Mouse (Mus musculus) gastrocnemius, adult 18-20 months (tissue): ENCODE measurements at regions not wholly inside any gene's neighbourhood (a gene's known extent, or its start where the extent isn't known, plus 50 kb on each side); places are given as distances from the start of the nearest gene placed in this dataset.
A peak's percentile ranks its signal among the peaks of the same experiment; 100 is the strongest.

Experiments used
- DNase-seq: peaks from one replicate; pipeline ENCODE4 v3.0.0; 2021; ENCODE audit warnings: low spot score

DNA sequence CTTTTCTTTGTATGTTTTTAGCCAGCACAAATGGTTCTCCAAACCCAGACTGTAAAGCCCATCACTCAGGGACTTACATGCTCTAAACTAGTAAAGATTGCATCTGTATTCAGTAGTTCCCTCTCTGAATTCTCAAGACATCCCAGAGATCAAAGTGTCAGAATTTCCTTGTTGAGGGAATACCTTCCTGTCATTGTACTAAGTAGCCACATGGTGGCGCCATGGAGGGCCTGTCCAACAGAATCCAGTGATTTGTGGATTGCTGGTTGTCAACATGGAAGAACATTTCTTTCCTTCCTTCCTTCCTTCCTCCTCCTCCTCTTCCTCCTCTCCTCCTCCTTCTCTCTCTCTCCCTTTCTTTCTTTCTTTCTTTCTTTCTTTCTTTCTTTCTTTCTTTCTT is 93.6 kb upstream of the Trpm1 start:
- DNase-seq = no peak

DNA sequence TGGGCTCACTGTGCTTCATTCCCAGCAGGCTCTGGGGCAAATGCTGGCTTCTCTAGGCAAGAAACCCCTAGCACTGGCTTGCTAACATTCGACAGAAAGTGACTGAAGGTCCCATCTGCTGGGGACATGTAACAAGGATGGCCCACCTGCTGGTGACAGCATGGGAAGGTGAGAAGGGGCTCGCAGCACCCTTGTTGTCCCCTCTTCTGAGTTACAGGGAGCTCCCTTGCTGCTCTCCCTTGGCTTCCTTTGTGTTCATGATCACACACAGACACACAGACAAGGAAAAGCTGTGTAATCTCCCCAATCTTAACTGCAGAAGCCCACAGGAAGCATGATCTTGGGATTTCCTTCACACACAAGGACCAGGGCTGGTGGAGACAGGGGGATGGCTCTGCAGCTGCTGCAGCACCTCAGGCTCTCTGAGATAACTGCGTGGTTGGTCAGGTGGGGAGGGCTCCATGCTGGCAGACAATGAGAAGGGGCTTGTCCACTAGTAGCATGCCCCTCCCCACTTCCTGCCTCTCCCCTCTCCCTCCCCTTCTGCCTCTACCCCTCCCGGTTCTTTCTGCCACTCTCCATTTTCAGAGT is 95.3 kb upstream of the Trpm1 start:
- no peak for DNase-seq

DNA sequence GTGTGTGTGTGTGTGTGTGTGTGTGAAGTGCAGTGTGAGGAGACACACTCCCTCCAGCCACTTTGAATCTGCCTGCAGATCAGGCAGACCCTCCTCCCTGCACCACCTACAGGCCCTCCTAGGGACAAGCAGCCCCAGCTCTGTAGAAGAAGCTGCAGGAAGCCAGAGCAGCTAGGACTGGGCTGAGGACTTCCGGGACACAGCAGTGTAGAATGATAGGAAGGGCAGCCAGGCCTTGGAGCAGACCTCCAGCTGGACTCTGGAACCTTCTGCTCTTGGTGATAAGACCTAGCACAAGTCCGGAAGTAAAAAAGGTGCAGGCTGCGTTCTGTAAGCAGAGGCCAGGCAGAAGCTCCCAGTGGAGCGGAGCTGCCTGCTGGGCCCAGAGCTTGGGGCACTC is 95.8 kb upstream of the Trpm1 start:
- DNase-seq = no peak

DNA sequence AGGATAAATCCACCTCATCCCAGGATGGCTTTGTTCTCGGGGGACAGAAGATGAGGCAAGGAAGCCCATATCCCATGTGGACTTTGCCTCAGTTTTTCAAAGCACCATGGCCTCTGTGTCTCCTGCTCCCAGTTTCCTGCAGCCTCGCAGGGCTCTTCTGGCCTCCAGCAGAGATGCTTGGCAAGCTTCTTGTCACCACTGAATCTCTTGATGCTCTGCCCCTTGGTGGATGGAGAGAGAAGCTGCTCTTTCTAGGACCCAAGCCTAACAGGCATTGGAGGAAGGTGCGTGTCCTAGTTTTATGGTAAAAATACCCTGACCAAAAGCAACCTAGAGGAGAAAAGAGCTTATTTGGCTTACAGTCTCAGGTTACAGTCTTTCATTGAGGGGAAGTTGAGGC is 97.1 kb upstream of the Trpm1 start:
- DNase-seq = no peak

DNA sequence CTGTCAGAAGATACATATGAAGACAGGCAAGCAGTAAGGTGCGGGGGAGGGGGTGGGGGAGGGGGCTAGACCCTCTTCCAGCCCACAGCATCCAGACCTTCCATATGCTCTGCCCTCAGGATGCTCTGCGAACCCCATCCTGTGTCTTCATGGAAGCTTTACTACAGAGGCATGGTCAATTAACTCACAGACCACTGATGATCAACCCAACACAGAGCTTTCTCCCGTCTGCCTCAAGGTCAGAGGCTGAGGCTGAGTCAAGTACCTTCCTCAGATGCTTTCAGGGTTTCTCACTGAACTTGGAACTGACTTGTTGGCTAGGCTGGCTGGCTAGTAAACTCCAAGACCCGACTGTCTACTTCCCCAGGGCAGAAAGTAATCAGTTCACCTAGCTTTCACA is 98.6 kb upstream of the Trpm1 start:
- no peak for DNase-seq

DNA sequence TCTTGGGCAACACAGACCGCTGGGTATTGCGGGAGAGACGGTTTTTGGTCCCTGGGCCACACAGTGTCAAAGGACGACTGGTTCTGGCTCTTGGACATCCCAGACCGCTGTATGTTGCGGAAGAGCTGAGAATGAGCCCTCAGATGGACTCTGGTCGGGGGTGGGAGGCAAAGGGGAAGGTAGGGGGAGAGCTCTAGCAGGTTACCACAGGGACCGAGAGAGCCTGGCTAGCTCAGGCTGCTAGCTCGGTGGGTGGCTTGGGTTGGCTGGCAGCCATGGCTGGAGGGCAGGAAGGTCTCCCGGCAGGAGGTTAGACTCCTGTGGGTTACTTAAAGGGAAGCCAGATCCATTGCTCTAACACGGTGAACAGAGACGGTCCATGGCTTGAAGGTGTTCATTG is 99.9 kb upstream of the Trpm1 start:
- DNase-seq = no peak

DNA sequence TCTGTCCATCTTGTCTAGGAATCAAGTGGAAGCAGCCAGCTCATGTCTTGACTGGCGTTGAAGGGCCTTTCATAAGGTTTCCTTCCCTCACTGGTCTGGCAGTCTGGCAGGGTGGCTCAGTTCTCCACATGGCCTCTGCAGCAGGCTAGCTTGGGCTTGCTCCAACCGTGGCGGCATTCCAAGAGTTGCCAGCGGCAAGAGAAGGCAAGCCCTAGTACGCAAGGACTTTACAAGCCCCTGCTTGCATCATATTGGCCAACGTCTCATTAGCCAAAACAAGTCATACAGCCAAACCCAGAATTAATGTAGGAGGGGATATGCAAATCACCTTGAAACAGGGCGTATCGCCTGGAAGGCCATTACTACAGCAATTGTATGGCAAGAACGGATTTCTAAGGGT is 101.2 kb upstream of the Trpm1 start:
- peak; percentile 68 for DNase-seq

DNA sequence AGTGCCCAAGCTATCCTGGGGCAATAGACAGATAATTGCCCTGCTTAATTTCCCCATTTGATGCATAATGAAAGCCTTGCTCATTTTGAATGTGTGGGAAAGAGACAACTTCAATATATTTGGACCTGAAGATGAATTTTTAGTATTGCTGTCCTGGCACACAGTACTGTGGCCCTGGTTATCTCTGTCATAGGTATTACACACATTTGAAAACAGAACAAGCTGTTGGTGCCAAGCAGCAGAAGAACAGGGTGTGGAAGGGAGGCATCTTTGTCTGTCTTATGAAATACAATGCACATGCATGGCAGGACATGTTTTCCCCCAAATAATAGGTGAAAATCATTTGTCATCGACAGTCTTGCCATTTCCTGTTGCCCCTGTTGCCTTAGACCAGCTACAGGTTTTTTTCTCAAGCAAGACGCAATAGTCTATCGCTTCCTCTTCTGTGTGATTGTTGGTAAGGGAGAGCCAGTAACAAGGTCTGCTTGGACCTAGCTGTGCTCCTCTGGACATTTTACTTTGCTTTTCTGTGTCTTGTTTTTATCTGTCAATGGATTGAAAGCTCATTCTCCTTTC is 102.7 kb upstream of the Trpm1 start:
- no peak for DNase-seq

DNA sequence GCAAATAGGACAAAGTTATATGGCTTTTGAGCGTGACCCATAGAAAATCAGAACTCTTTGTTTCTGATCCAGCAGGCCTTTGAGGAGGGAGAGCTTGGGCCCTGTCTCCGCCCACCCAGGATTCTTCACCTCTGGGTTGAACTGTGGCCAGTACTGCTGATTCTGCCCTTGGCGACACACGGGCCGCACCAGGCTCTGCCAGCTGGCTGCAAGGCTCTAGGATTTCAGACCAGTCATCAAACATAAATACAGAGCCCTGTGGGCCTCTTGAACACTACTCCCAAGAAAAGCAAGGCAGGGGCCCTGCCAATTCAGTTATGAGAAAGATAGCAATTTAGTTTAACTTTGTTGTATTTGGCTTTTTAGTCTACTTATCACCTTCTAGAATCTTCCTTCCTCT is 103.4 kb upstream of the Trpm1 start:
- peak; percentile 77 for DNase-seq

DNA sequence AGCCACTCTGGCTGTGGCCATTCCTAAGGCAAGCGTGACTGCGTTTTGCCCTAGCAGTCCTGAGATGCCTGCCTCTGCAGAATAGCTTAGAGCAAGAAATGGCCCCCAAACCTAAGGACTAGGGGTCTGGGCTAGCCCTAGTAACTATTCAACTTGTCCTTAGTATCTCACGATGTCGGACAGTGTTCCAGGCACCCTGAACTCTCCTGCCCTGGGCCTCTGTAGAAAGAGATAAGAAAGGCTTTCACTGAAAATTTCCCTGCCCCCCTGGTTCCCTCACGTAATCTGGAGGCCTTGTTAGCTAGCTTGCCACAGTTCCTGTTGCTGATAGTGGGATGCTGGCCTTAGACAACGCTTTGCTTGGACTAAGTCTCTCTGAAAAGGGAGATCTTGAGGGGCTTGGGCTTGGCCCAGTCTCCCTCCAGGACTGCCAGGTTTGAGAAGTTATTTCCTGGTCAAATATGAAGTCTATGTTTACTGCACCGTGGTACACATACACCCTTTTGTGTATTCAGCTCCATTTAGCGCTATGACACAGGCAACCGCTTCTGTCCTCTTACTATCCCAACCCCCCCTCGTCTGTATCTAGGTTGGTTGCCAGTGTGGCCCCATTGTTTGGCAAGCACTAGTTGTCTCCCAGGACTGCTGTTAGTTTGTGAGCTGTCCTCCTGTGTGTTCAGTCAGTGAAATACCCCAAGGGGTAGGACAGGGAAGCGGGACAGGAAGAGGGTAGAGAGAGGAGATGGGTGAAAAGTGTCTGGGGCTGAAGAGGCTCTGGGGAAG is 104.3 kb upstream of the Trpm1 start:
- DNase-seq = no peak

DNA sequence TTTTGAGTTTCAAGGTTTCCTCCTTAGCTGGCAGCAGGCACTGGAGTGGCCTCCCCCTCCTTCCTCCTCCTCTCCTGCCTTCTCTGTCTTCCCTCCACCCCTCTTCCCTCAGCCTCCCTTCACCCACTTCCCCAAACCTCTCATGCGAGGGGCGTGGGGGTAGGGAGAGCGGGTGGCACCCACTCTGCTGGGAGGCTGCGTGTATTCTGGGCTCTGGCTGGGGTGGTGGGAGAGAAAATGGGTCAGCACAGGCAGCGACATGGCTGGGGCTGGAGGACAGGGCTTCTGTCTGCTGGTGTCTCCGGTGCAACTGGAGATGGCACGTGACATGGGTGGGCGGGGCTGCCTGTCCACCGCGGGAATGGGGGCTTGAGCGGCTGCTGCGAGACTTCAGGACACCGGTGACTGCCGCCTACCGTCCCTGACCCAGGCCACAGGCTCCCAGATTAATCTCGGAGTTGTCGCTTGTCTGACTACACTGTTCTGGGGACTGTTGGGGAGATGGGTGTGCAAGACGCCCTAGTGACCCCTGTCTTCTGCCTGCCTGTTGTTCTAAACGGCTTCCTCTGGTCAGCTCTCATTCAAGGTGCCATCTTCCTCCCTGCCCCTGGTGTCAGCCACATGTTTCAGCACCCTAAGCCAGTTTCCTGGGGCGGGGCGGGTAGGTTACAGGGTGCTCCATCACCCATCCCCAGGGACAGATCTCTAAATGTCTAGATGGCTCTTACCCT is 105.0 kb upstream of the Trpm1 start:
- DNase-seq = peak; percentile 57

DNA sequence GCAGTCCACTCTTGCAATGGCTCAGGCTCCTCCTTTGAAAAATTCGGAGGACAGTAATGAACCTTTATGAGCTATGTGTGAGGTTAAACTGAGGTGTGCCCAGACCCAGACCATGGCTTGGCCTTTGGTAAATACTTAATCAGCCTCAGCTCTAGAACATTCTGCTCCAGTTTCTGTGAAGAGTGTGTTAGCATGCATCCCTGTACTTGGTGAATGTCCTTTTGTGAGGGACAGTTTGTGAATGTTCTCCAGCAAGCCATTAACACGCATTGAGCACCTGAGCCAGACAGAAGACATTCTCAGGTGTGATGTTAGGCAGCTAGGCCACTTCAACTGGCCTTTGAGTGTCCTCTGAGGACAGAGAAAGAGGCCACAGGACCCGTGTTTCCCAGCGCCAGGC is 105.8 kb upstream of the Trpm1 start:
- DNase-seq = no peak

DNA sequence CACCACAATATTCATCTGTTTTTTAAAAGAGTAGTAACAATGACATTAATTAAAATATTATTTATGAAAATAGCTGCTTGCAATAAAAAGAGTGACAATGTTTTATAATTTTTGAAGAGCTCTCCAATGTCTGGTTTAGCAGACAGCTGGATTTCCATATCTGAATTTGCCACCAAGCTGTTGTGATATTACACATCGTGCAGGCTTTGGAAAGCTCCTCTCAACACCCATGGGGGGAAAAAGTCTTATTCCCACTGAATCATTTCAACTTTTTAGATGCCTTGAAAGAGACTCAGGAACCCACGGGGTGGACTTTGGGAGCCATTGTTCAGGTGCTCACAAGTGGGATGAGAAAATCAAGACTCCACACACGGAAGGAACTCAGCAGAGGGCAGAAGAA is 106.6 kb upstream of the Klf13 start:
- no peak for DNase-seq

DNA sequence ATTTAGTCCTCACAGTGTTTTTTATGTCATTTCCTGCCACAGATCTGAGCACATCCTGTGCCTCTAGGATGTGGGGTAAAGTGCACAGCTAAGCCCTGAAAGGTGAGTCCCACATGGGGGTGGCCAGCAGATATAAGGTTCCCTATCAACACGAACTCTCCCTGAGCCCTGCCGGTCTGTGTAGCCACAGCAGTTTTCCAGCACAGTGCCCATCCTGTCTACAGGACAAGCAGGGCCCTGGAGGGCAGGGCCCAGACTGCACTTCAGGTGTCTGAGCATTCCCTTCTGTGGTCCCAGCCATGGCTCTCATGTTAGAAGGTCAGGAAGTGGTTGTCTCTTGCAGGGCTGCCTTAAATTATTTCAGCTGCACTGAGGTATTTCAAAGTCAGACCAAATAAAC is 104.3 kb upstream of the Klf13 start:
- no peak for DNase-seq

DNA sequence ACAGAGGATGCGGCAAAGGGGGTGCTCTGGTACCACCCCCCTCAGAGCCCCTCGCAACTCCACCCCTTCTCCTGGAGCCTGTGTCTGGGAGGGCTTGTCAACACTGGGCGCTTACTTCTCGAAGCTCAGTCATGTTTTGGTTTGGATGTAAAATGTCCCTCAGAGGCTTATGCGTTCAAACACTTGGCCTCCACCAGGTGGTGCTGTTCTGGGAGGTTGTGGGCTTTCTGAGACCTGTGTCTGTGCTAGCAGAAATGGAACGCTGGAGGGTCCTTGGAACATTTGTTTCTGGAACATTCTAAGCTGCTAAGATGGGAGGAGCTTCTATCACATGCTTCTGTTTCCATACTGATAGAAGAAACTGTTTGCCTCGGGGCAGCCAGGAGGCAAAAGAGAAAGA is 102.6 kb upstream of the Klf13 start:
- no peak for DNase-seq

DNA sequence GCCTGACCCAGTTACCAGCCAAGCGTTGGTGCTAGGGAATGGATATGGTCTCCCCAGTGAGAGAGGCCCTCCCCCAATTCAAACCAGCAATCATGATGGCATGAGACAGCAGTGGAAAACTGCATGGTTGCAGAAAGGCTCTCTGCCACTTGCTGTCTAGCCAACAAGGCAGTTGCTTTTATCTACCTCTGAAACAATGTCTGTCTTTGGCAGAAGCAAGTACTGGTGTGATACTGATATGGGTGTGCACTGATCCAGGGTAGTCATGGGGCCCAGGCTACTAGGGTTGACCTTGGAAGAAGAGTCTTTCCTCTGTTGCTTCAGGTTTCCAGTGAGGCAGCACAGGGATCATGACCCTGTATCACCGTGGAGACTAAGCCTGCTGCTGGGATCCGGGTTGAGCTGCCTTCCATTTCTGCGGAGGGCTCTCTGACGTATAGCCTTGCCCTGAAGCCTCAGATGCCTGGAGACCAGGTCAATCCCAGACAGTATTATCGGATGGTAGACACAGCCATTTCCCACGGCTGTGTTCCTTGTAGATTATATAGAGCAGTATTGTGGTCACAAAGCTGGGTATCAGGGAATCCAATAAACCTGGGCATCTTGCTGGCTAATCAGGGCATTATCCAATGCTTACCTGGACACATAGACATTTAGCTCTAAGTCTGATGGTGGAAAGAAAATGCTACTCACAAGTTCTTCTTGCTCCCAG is 101.5 kb upstream of the Klf13 start:
- no peak for DNase-seq

DNA sequence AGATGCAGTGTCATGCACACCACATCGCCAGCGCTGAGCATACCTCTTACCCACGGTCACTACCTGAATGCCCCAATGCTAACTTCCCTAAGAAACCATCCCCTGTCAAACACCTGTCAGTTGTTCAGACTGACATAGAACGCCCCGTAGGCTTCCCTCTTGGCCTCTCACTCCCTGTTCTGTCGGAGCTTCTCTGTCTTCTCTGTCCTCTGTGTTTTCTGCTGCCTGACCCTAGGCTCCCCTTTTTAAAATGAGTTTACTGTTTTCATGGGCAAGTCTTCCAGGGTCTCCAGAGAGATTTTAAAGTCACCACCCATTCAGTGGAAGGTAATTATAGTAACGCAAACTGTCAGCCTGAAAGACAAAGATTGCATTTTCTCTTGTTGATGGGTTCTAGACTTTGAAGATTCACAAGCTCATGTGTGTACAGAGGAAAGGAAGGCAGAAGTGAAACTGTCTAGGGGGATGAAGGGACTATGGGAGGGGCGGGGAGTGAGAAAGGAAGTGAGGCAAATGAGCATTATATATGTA is 99.1 kb upstream of the Klf13 start:
- DNase-seq = no peak

DNA sequence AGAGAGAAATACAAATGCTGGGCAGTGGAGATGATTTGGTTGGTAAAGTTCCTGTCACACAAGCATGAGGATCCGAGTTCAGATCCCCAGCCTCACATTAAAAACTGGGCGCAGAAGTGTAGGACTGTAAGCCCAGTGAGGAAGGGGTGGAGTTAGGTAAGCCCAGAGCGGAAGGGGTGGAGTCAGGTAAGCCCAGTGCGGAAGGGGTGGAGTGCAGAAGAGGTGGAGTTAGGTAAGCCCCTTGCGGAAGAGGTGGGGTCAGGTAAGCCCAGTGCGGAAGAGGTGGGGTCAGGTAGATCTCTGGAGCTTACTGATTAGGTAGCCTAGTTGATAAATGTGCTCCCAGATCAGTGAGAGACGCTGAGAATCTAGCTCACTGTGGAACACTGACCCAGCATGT is 97.4 kb upstream of the Klf13 start:
- no peak for DNase-seq

DNA sequence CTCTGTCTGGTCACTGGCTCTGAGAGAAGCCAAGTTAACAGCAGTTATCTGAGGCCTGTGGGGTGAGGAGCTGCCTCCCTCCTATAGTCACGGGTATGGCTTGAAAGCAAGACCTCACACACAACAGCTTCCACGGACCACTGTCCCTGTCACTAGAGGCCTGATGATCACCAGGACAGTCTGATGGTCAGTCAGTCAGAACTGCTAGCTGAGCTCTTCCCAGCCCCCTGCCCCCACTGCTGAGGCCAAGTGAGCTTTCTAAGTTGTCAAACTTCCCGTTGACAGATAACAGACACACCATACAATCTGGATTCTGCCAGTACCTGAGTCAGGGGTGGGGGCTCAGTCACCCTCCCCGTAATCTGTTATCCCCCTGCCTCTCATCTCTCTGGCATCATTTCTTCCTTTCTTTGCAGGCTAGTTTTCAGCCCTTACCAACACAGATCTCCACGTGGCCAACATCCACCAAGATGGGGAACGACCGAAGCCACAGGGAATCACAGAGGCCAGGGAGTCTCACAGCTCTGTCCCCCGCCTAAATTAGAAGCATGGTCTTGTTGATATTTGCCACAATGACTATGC is 96.4 kb upstream of the Klf13 start:
- no peak for DNase-seq

DNA sequence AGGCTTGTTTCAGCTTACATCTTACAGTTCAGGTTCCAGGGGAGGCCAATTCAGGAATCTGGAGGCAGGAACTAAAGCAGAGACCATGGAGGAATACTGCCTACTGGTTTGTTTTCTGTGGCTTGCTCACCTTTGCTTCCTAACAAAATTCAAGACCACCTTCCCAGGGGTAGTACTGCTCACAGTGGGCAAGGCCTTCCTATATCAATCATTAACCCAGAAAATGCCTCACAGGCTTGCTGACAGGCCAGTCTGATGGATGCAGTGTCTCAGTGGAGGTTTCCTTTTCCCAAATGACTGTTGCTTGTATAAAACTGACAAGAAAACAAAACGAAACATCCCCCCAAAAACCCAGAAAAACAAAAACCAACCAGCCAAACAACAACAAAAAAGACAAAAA is 95.8 kb upstream of the Klf13 start:
- DNase-seq = no peak

DNA sequence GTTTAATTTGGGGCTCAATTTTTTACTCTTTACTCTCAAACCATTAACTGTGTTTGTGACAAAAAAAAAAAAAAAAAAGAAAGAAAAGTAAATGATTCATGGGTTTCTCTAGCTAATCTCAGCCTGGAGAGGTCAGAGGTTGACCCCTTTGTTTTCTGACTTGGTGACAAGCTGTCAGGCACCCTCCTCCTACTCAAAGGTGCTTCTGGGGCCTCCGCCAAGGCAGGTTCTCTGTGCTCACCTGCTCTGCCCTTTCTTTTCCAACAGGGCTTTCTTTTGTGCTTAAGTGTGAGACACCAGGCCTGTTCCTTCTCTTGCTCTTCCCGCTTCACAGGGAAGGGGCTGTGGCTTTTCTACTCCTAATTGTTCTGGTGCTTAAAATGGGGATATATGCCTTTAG is 94.7 kb upstream of the Klf13 start:
- DNase-seq = no peak
